Comparison of ENCODE assay signal across 10 mouse cellular contexts in genomic region chr12:13177606-13178005, GRCm38 (mm10).
DNase-seq lines count a peak whose midpoint lies in the region; ATAC-seq and TF ChIP-seq lines count a peak whose summit lies in the region.
"Had no signal": no experiment of that assay in that cellular context is flagged by ENCODE, and none has a peak within 500 bp of the region (broad histone marks: within the 10 kb centered on the region; RNA-seq: fewer than 3 reads in every experiment).

No protein-coding gene starts in this region.

- no peaks in the 10 kb centered on the region for H3K27me3 ChIP-seq in lung, embryonic 14.5 days (ENCODE audit: insufficient read depth, low read length)
- no peaks in the 10 kb centered on the region for H3K27me3 ChIP-seq in liver, embryonic 15.5 days
- no peaks in the 10 kb centered on the region for H3K27me3 ChIP-seq in hindbrain, embryonic 11.5 days (ENCODE audit: control insufficient read depth, insufficient read depth, low read length)

- TF ChIP-seq POLR2A in lung, adult 2 months (IDR thresholded peaks at IDR 0.05; ENCODE audit: borderline replicate concordance, extremely low read depth, low read depth, low read length): no peak

- H3K9me3 ChIP-seq in lung, embryonic 14.5 days (ENCODE audit: low read depth, low read length): no peaks in the 10 kb centered on the region
- H3K9me3 ChIP-seq in liver, embryonic 15.5 days (replicated peaks): no peaks in the 10 kb centered on the region
- H3K9me3 ChIP-seq in hindbrain, embryonic 11.5 days (ENCODE audit: control insufficient read depth, low read length): no peaks in the 10 kb centered on the region

- H3K9ac ChIP-seq in lung, embryonic 14.5 days: no peak overlapping the region
- H3K9ac ChIP-seq in liver, embryonic 15.5 days: no peak overlapping the region
- H3K9ac ChIP-seq in hindbrain, embryonic 11.5 days (ENCODE audit: low read depth, low read length): no peak overlapping the region

- ATAC-seq in lung, embryonic 14.5 days (ENCODE audit: insufficient read depth): no peak
- no peak for ATAC-seq in liver, embryonic 15.5 days (ENCODE audit: insufficient read depth)
- no peak for ATAC-seq in hindbrain, embryonic 11.5 days (ENCODE audit: low FRiP score)

- 53% methylated on average over 6 of the region's 6 CpGs for WGBS in lung, embryonic 14.5 days
- WGBS in lung, adult 2 months: 27% methylated on average over 6 of the region's 6 CpGs
- WGBS in liver, embryonic 15.5 days (ENCODE audit: insufficient replicate concordance): 52% methylated on average over 6 of the region's 6 CpGs
- WGBS in hindbrain, embryonic 11.5 days: 77% methylated on average over 6 of the region's 6 CpGs

- H3K4me1 ChIP-seq in lung, embryonic 14.5 days (ENCODE audit: insufficient read depth): peaks cover 7% of the 10 kb centered on the region; the same call in 1 of the 2 replicates
- H3K4me1 ChIP-seq in lung, adult 2 months (ENCODE audit: control insufficient read depth, insufficient read depth, low read length): no peaks in the 10 kb centered on the region
- H3K4me1 ChIP-seq in liver, embryonic 15.5 days (replicated peaks): peaks cover 60% of the 10 kb centered on the region
- H3K4me1 ChIP-seq in hindbrain, embryonic 11.5 days (replicated peaks; ENCODE audit: control insufficient read depth, insufficient read depth, low read length): 0 out of 2 replicates have a peak, but pooled peaks cover 5% of the 10 kb centered on the region

- H3K4me2 ChIP-seq in lung, embryonic 14.5 days: no peak overlapping the region
- H3K4me2 ChIP-seq in liver, embryonic 15.5 days: no peak overlapping the region
- H3K4me2 ChIP-seq in hindbrain, embryonic 11.5 days (replicated peaks; ENCODE audit: low read depth, low read length): no peak overlapping the region

- H3K36me3 ChIP-seq in lung, embryonic 14.5 days (ENCODE audit: insufficient read depth): no peaks in the 10 kb centered on the region
- H3K36me3 ChIP-seq in liver, embryonic 15.5 days (replicated peaks): no peaks in the 10 kb centered on the region
- H3K36me3 ChIP-seq in hindbrain, embryonic 11.5 days (ENCODE audit: control insufficient read depth, insufficient read depth, low read length): no peaks in the 10 kb centered on the region

- TF ChIP-seq CTCF in lung, embryonic 14.5 days (IDR thresholded peaks at IDR 0.05; ENCODE audit: low read depth): no peak
- TF ChIP-seq CTCF in lung, adult 2 months (IDR thresholded peaks at IDR 0.05; ENCODE audit: insufficient read depth, low read length): no peak

- DNase-seq in adrenal gland, adult 8-10 months: peak; percentile 8
- no peak for DNase-seq in adrenal gland, postnatal 4 days (ENCODE audit: low spot score in 2 of 2)
- DNase-seq in lung, embryonic 14.5 days: peak; percentile 43
- no peak for DNase-seq in lung, adult 2 months
- peak; percentile 55 for DNase-seq in heart, postnatal 4 days
- DNase-seq in layer of hippocampus, adult 18-20 months (ENCODE audit: low spot score in 2 of 2): no peak
- DNase-seq in hindbrain, embryonic 11.5 days (ENCODE audit: low spot score): no peak
- DNase-seq: midbrain, embryonic 14.5 days; thymus, postnatal 14 days had no signal

- H3K27ac ChIP-seq in lung, embryonic 14.5 days (ENCODE audit: low read depth): no peak overlapping the region; the same call in 1 of the 2 replicates
- H3K27ac ChIP-seq in liver, embryonic 15.5 days (replicated peaks): peak overlapping the region; percentile 55
- H3K27ac ChIP-seq in hindbrain, embryonic 11.5 days (ENCODE audit: low read depth, low read length): no peak overlapping the region

- no peak overlapping the region for H3K4me3 ChIP-seq in lung, embryonic 14.5 days (ENCODE audit: low read depth, low read length)
- no peak overlapping the region for H3K4me3 ChIP-seq in lung, adult 2 months (replicated peaks; ENCODE audit: extremely low read depth, low read depth, low read length)
- no peak overlapping the region for H3K4me3 ChIP-seq in liver, embryonic 15.5 days (replicated peaks)
- no peak overlapping the region for H3K4me3 ChIP-seq in hindbrain, embryonic 11.5 days (ENCODE audit: low read depth, low read length)

Comparison
In these comparisons a context has a peak if more than half of its experiments do, and no peak if none do; other contexts are left out.
1. DNase-seq: peak in adrenal gland, adult 8-10 months (single experiment), lung, embryonic 14.5 days (single experiment) and heart, postnatal 4 days (single experiment); none in adrenal gland, postnatal 4 days (0 of 2), lung, adult 2 months (single experiment), layer of hippocampus, adult 18-20 months (0 of 2) and hindbrain, embryonic 11.5 days (single experiment).